Mouse (Mus musculus) CH12.LX (cell line): ENCODE data around the gene Ank2.

ENCODE experiments used
- CTCF ChIP-seq, 2 experiments: IDR thresholded peaks in 1 of 2; conservative IDR thresholded peaks in 1 of 2; 2 replicates each; pipeline ENCODE4 v1.5.1; 2011 to 2012; ENCODE audit warnings: low read depth in 2 of 2, low read length in 2 of 2, improper control_type of control experiment in 1 of 2, inconsistent platforms in 1 of 2, mild to moderate bottlenecking in 1 of 2, moderate library complexity in 1 of 2
- E2F4 ChIP-seq: IDR thresholded peaks from 2 replicates; pipeline ENCODE4 v1.6.1; 2011; ENCODE audit warnings: low read depth, low read length, improper control_type of control experiment; ENCODE audit not compliant: insufficient replicate concordance
- KAT2A ChIP-seq: IDR thresholded peaks from 2 replicates; pipeline ENCODE4 v1.6.1; 2012; ENCODE audit warnings: low read length, improper control_type of control experiment, inconsistent platforms; ENCODE audit not compliant: insufficient replicate concordance
- POLR2A ChIP-seq: IDR thresholded peaks from 2 replicates; pipeline ENCODE4 v1.6.1; 2011; ENCODE audit warnings: low read depth, mild to moderate bottlenecking, improper control_type of control experiment, low read length
- ZC3H11A ChIP-seq: IDR thresholded peaks from 2 replicates; pipeline ENCODE4 v1.6.1; 2012; ENCODE audit warnings: low read depth, mild to moderate bottlenecking, inconsistent platforms, low read length, improper control_type of control experiment
- ZKSCAN1 ChIP-seq: IDR thresholded peaks from 2 replicates; pipeline ENCODE4 v1.6.1; 2012; ENCODE audit warnings: low read depth, inconsistent platforms, low read length, improper control_type of control experiment, borderline replicate concordance
- ZNF384 ChIP-seq: IDR thresholded peaks from 2 replicates; pipeline ENCODE4 v1.6.1; 2012; ENCODE audit warnings: low read depth, low read length, improper control_type of control experiment, inconsistent platforms

DNA sequence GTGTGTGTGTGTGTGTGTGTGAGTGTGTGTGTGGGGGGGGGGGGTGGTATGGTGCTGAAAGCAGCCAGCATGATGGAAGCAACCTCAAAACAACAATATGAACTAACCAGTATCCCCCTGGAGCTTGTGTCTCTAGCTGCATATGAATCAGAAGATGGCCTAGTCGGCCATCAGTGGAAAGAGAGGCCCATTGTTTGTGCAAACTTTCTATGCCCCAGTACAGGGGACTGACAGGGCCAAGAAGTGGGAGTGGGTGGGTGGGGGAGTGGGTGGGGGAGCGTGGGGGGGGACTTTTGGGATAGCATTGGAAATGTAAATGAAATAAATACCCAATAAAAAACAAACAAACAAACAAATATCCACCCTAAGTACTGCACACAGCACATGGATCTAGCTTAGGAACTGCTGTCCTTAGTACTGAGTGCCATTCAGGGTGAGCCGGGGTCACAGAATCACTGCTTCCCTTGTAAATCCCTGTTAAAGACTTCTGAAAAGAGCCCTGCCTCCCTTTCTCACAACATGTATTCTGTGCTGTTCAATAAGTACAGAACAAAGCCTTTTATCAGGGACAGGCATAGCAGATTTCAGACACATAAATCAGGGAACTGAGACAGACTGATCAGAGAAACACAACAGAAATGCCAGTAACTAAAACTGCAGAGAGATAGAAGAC is 412.2 kb downstream of the Ank2 start:
- TF ChIP-seq POLR2A (no peak), ZKSCAN1 (no peak), ZNF384 (no peak), CTCF (conservative IDR thresholded peaks at IDR 0.05 in 1 of 2, IDR thresholded peaks at IDR 0.05 in 1 of 2; ENCODE audit: low read depth in 2 of 2, low read length in 2 of 2) (no peak), ZC3H11A (no peak), E2F4 (no peak), KAT2A (no peak)
